Mouse (Mus musculus) spleen, adult 2 months (tissue): ENCODE results near the gene Zfp668.
A peak's percentile ranks its signal among the peaks of the same experiment; 100 is the strongest.

ENCODE experiments used
- CTCF ChIP-seq: fragments of 200-500 bp; IDR thresholded peaks from 2 replicates; pipeline ENCODE4 v1.5.1; 2011; ENCODE audit warnings: mild to moderate bottlenecking, inconsistent platforms; ENCODE audit not compliant: insufficient read depth, insufficient read length, insufficient replicate concordance; ENCODE audit errors: extremely low read depth
- POLR2A ChIP-seq: fragments of 200-500 bp; IDR thresholded peaks from 2 replicates; pipeline ENCODE4 v1.6.1; 2011; ENCODE audit warnings: low read depth, low read length, inconsistent platforms

DNA sequence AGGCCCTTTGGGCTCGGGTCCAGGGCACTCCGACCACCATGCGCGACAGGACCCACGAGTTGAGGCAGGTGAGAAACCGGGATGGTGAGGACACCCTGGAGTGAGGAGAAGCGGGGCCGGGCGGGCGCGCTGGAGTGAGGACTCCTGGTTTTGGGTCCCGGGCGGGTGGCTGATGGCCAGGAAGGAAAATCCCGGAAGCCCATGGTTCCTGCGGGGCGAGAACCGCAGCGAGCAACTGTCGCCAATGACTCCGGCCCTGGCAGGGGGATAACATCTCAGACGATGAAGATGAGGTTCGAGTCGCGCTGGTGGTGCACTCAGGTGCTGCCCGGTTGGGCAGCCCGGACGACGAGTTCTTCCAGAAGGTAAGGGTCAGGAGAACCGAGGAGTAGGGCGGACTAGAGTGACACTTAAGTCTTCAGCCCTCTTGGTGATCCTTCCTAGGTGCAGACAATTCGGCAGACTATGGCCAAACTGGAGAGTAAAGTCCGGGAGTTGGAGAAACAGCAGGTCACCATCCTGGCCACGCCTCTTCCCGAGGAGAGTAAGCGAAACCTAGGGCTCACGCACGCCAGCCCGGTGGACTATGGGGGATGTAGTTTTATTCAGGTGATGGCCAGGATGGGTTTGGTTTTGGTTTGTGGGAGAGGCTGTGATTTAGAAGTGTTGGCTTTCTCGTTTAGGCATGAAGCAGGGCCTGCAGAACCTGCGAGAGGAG is 34.5 kb downstream of the Zfp668 start:
- peak; percentile 71 for TF ChIP-seq POLR2A
- TF ChIP-seq CTCF, result no peak
